Mouse (Mus musculus) gastrocnemius, postnatal 36 days (tissue): ENCODE data around the gene Fgfr2. TPM values are rescaled to one million over a fixed set of nuclear protein-coding genes. Genes with fewer than 3 reads are reported as not detected.

Experiments used
- DNase-seq, 2 experiments: peaks; one replicate each; pipeline ENCODE4 v3.0.0; 2022
- intact Hi-C: fragments of 180-260 bp; cut with DNase I; formaldehyde crosslinking; loops from one replicate; pipeline ENCODE4 v1.15.1; 2025
- total RNA-seq, 2 experiments: library from RNA; stranded (reverse); gene quantifications; 2 replicates each; pipeline ENCODE4 v1.2.3; 2021

Gene Fgfr2
- total RNA-seq, 2 experiments from 2014 or later, result 0.28 to 0.49 TPM

DNA sequence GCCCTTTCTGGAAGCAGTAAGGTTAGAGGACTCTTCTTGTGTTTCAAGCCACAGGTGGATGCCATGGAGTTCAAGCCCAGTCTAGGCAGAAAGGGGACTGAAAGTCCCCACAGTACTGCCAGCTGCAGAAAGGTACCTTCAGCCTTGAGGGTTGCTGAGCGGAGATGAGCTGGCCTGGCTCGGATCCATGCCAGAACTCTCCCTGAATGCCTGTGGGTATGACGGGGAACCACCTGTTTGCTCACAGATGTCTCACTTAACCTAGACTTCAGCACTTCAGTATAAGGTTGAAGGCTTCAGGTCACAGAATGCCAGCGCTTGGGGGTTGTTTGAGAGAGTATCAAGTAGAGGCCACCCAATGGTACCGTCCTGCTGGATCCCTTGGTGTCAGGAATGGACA, 2143.0 kb downstream of the Fgfr2 start:
- DNase-seq, result peak in 1 of 2 experiments; percentile 19
- intact Hi-C loops, result no loop called here

DNA sequence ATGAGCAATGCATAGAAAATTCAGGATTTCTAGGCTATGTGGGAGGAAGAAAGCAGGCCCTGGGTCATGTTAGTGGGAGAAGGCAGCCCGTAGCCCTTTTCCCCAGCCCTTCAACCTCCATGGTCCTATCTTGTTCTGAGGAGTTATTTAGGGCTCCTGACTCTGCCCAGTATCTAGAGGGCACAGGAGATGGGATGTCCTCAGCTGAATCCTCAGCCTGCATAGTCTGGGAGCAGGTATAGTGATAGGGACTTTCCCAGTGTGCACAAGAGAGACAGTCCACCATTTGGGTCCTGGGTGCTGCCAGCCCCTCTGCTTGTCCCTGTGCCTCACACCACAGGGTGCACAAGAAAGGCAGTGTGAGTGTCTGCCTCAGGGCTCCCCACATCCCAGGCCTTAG, 2144.6 kb downstream of the Fgfr2 start:
- intact Hi-C loops, result no loop called here
- DNase-seq, result no peak

DNA sequence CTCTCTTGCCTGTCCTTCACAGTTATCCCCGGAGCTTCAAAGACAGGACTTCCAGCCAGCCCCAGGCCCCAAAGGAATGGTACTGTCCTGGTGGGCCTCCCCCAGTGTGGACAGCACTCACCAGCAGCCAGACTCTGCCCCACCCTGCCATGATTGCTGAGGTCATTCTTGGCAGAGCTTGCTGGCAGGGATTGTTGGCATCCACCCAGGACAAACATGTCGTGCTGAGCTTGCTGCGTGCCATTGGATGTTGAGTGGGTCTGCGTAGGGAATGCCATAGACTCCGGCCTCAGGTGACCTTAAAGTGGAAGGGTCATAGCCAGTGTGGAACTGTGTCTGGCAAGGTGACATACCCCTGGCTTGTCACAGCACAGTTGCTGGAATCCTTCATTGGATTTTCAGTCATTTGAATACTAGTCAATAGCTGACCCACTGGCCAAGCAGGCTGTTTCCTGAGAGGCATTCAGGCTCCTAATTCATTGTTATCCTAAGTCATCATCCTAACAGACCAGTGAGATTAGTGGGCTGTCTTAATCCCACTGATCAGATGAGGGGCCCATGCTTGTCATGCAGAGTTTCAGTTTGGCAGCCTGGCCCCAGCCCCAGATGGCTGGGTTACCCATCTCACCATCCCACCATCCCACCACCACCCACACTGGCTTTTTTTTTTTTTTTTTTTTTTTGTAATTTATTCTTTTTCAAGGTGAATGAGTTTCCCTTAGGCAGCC, 2145.2 kb downstream of the Fgfr2 start:
- intact Hi-C loops, result no loop called here

DNA sequence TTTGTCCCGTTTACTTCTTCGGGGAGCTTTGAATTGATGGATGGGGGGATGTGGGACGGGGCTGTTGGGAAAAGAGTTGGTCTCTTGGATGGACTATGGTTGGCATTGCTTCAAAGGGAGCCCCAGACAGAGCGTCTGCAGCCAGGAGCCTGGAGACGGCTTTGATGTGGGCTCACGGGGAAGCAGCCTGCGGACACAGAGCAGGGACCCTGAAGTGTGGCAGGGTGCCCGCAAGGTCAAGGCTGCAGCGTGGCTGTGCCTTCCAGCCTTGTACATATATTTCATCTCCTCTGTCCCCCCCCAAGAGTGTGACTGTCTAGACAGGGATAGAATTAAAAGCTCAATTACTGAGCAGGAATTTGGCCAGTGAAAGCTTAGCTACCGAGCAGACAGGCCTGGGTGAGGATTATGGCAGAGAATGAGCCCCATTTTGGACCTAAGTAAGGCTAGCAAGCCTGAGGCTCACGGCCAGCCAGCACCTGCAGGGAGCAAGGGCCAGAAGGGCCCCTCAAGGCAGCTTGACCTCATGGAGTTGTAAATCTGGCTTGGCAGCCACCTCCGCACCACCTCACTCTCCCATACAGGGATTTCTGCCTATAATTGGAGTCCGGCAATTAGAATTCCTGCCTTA, 2146.7 kb downstream of the Fgfr2 start:
- DNase-seq, result no peak
- intact Hi-C loops, result no loop called here

More for the DNA sequence above, 2145.2 kb downstream of the Fgfr2 start:
- DNase-seq, result peak; percentile 81 to 87

DNA sequence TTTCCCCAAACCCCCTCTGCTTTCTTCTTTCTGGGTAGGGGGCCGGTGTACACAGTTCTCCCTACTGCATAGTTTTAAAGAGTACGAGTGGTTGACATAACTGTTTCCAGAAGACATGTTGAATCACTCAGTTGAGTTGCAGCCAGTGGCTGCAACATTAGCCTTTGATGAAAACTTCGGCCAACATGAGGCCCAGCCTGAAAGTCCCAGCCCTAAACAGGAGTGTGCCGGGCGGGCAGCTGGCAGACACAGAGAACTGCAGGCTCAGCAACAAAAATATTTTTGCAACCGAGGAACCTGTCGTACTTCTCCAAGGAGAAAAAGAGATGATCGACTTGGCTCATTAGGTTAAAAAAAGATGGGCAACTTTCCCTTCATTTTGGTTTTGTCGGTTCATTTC, 2150.4 kb downstream of the Fgfr2 start:
- DNase-seq, result peak; percentile 40 to 50
- intact Hi-C loops, result loop anchor here (2.0 kb wide), 1 partner anchor 36 kb away; the partner anchor contains the start of gene Htra1

DNA sequence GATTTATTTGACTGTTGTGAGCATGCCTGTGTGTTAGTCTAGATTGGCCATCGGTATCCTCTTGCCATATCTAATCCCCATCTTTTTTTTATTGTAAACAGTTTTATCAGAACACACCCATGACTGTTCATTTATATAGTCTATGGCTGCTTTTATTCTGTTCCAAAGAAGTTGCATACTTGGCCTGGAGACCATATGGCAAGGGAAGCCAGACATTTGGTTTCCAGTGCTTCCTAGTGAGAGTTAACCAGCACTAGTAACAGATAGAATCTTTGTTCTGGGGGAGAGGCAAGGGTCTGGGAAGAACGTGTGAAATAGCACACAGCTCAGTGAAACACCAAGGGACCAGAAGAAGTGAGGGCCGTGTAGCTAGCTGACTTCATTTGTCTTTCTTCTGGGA, 2153.6 kb downstream of the Fgfr2 start:
- DNase-seq, result no peak
- intact Hi-C loops, result no loop called here

DNA sequence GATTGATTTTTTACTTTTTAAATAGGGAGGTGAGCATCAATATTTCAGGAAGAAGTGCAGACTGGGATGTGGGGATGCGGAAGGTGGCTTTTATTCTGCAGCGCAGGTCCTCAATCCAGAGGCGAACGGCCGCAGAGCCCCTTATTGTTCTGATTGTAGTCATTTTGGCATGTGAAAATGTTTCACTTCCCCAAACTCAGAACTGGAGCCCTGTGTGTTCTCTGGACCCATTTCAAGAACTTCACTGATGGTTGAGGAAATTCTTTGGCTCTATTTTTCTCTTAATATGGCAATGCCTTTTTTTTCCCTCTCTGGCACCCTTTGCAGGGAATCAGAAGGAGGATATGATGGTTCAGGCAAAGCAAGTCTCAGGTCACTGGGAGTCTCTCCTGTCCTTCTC, 2154.1 kb downstream of the Fgfr2 start:
- DNase-seq, result no peak
- intact Hi-C loops, result no loop called here

DNA sequence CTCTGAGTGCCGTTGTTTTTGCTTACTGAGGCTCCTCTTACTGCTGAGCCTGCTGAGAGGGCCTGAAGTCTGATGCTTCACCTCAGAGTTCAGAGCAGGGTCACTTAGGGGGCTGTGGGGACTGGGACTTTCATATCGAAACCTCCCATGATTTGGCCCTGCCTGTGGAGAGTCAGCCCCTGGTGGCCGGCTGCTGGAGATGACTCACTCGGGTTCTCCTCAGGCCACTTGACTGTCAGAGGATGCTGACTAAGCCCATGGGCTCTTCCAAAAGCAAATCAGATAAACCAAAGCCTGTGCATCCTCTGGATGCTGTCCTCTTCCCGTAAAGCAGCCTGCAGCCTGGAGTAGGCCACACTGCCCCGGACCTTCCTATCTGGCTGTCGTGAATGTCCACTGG, 2154.6 kb downstream of the Fgfr2 start:
- intact Hi-C loops, result no loop called here
- peak; percentile 55 to 60 for DNase-seq

DNA sequence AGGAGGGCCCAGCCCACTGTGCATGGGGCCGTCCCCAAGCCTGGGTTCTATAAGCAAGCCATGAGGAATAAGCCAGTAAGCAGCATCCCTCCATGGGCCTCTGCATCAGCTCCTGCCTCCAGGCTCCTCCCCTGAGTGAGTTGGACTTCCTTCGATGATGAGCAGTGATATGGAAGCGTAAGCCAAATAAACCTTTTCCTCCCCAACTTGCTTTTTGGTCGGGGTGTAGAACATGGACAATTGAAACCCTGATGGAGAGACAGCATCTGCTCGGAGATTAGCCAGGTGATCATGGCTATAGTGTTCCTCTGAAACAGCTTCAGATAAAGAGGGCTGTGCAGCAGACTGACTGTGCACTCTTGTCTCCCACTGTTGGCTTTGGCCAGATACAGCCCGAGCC, 2155.2 kb downstream of the Fgfr2 start:
- intact Hi-C loops, result loop anchor here (1.0 kb wide), 1 partner anchor 26 kb away; no protein-coding TSS in a partner anchor
- DNase-seq, result no peak

DNA sequence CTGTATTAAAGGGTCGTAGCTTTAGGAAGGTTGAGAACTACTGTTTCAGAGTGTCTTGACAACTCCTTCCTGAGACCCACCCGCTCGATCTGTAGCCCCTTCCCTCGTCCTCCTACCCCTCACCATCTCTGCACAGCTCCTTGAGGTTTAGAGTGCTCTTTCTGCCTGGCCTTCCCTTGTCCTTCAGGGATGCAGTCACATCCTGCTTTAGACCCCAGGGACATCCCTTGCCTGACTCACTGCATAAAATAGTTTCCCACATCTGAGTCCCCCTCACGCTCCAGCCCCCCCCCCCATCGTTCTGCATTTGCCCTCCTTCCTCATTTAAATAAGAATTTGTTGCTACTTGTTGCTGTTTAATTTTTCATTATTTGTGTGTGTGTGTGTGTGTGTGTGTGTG, 2156.3 kb downstream of the Fgfr2 start:
- no peak for DNase-seq
- intact Hi-C loops, result loop anchor here (1.0 kb wide), 1 partner anchor 27 kb away; no protein-coding TSS in a partner anchor

DNA sequence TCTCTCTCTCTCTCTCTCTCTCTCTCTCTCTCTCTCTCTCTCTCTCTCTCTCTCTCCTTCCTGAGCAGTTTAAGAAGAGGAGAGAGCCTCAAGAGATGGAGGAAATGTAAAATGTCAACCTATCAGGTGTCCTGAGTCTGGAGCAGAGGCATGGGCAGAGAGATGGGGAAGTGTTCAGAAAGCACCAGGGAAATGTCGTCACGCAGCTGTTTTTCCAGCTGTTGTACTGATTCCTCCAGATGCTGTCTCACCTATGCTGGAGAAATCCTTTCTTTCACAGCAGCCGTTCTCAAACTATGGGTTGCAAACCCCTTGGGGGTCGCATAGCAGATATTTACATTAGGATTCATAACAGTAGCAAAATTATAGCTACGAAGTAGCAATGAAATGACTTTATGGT, 2156.7 kb downstream of the Fgfr2 start:
- no peak for DNase-seq
- intact Hi-C loops, result no loop called here

DNA sequence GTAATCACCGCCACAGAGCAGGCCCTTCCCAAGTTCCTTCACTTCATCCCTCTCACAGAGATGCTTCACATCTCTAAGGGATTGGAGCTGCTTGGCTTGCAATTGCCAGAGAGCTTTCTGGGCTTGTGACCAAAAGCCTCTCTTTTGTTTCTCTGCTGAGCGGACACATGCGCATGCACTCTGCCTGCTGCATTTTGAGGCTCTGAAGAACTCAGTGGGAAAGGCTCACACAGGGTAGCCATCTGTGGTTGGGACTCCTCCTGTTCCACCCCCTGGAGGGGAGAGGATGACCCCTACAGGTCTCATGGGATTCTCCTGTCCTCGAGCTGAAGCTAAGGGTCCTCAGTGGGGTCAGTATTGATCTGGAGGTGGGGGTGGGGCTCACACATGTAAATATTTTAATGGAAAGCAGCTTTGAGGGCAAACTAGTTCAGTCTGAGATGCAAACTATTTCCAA, 2157.2 kb downstream of the Fgfr2 start:
- peak in 1 of 2 experiments; percentile 61 for DNase-seq
- intact Hi-C loops, result no loop called here

DNA sequence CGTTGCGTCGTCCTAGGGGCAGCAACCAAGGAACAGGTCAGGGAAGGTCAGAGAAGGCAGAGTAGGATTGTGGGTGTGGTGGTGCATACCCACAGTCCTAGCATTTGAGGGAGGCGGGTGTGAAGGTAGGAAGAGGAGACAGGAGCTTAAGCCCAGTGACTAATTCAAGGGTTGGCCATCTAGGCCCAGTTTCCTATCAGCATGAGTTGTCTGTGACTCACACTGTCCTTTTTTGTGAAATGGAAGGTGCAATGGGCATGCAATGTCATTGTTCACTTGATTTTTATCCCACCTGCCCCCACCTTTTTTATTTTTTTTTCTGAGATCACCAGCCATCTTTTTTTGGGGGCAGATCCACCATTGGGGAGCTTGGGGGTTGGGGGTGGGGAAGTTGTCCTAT, 2157.8 kb downstream of the Fgfr2 start:
- DNase-seq, result no peak
- intact Hi-C loops, result no loop called here

DNA sequence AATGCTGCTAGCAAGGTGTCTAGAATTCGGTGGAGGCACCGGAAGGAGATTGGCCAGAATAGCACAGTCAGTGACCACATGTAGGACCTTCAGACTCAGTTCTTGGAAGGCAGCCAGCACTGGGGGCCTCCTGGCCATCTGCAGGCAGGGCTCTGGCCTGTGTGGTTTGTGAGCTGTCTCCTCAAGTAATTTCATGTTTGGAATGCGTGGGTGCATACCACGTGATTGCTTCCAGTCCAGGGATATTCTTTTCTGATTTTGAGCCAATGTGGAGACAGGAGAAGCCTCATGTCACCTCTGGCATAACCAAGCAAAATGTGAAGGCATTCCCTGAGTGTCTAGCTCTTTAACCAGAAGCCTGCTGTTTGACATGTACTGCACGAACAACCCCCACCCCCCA, 2158.5 kb downstream of the Fgfr2 start:
- DNase-seq, result peak in 1 of 2 experiments; percentile 57

DNA sequence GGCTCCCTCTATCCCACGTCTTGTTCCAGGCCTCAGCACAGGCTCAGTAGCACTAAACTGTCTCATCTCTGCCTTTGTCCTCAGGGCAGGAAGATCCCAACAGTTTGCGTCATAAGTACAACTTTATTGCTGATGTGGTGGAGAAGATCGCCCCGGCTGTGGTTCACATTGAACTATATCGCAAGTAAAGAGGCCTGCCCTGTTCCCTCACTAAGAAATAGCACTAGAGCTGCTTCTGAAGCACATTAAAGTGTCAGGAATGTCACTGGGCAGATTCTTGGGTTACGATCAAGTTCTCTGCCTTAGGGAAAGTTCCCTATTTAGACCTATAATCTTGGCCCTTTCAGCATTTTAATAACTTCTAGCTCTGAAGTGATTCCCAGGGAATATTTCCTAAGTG, 2161.7 kb downstream of the Fgfr2 start:
- intact Hi-C loops, result no loop called here
- no peak for DNase-seq

More for the DNA sequence above, 2158.5 kb downstream of the Fgfr2 start:
- intact Hi-C loops, result no loop called here

DNA sequence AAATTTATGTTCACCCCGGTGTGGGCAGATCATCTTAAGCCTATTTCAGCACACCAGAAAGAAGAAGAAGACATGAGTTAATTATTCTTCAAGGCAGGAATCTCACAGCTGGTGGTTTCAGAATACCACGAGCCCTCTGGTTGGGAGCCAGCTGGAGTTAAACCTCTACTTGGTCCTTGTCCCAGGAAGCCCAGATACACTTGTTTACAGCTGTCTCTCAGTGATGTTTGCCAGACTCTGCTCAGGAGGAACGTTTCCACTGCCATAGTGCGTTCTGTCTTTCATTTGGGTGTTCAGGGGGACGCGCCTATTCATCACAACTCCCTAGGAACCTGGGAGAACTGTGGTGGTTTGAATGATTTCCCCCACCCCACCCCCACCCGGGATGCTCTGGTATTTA, 2163.3 kb downstream of the Fgfr2 start:
- DNase-seq, result peak; percentile 82 to 87
- intact Hi-C loops, result no loop called here

DNA sequence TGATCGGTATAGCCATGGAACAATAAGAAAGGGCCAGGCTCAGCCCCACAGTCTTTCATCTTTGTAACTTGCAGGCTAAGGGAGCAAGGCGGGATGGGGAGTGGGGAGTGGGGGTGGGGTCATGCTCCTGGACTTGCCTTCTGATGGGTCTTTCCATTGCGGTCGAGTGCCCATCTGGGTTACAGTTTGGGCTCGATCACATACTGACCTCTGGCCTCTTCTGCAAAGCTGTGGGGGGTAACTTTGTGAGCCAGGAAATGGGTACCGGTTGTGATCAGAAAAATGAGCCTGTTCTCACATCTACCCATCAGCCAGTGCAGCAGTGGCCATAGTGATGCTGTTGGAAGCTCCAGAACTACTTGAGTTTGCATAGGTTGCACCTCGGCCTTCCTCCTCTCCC, 2164.6 kb downstream of the Fgfr2 start:
- intact Hi-C loops, result no loop called here
- DNase-seq, result no peak

DNA sequence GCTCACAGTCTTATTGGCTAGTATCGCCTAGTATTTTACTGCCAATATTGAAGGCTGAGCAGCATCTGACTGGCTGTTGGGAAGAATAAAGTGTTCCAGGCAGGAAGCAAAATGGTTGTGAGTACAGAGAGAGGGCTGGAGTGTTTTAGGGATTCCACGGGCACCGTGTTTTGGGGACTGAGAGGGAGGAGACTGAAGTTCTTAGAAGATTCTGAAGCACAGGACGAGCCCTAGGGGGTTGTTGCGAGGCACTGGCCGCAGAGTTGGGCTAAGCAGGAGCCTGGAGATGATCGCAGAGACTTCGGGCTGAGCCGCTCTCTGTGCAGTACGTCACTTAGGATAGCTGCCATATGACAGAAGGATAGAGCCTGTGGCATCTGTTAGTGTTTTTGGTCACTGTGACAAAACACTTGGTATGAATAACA, 2169.0 kb downstream of the Fgfr2 start:
- intact Hi-C loops, result no loop called here
- DNase-seq, result no peak

DNA sequence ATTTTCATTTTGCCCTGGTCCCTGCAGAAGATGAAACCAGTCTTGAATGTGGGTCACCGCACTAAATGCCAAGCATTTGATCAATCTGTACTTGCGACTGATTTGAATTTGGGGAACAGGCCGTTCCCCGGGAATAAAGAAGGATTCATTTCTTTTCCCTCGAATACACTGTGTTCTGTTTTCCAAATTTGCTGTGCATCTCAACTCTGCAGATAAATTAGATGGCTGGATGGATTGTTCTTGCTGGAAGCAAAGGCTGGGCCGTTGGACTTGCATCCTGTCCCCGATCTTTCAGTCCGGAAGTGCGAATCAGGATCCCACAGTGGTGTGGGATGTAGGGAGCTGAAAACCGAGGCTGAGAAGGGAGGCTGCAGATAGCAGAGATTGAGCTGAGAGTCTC, 2169.8 kb downstream of the Fgfr2 start:
- DNase-seq, result no peak
- intact Hi-C loops, result no loop called here

DNA sequence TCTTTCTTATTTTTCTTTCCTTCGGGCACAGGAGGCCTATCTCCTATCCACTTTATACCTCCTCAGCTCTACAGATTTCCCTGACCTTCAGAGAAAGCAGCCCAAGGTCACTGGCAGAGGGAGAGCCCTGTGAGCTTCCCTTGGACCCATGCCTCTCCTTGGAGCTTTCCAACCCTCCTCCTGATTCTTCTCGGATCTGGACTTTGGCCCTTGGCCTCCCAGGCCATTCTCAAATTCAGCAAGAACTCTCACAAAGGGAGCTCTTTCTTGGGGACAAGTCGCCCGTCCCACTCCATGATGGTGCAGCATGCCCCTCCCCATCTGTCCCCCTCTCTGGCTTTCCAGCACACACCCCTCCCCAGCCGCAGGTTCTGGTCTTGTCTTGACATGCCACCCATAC, 2172.1 kb downstream of the Fgfr2 start:
- DNase-seq, result no peak
- intact Hi-C loops, result no loop called here

DNA sequence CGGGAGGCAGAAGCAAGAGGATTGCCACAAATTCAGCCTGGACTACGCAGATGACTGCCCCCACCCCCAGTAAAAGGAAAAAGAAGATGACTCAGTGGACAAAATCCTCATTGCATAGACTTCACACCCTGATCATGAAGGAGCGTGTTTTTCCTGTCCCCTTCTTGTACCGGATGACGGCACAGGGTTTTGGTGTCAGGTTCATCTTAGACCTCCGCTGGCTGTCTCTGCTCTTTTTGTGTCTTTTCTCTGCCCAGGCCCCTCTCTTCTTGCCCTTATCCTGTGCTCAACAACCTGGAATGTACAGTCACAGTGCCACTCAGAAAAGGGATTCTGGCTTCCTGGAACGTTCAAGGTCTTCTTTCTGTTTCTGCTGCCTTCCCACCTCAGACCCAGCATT, 2172.7 kb downstream of the Fgfr2 start:
- DNase-seq, result no peak
- intact Hi-C loops, result no loop called here

DNA sequence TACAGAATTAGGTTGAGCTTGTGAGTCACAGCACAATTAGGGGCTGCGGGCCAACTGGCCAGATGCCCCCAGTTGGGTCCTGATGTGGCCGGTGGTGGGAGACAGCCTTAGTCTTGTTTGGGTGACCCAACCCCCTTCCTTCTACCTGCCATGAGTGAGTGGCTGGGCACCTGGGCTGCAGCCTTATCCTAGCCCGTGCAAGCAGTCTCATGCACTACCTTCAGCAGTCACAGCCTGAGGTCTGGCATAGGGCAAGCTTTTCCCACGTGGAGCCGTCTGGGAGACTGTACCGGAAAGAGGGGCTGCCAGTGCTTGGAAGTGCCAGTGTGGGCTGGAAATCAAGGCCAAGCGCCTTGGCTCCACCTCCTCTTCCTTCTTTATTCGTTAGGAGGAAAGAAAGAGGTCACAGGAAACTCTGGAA, 2173.8 kb downstream of the Fgfr2 start:
- intact Hi-C loops, result no loop called here
- no peak for DNase-seq
